Mouse (Mus musculus) layer of hippocampus, postnatal 25 days (tissue): ENCODE results near the gene Npm1. TPM values are rescaled to one million over a fixed set of nuclear protein-coding genes. Genes with fewer than 3 reads are reported as not detected.

ENCODE experiments used
- DNase-seq, 2 experiments: peaks; one replicate each; pipeline ENCODE4 v3.0.0; 2022; ENCODE audit warnings: mixed read lengths in 2 of 2, low spot score in 1 of 2; ENCODE audit errors: extremely low spot score in 1 of 2
- total RNA-seq, 2 experiments: library from RNA; stranded (reverse); gene quantifications; 2 replicates each; pipeline ENCODE4 v1.2.3; 2021

The Npm1 gene
- total RNA-seq, 2 experiments from 2014 or later = 167 to 170 TPM

DNA sequence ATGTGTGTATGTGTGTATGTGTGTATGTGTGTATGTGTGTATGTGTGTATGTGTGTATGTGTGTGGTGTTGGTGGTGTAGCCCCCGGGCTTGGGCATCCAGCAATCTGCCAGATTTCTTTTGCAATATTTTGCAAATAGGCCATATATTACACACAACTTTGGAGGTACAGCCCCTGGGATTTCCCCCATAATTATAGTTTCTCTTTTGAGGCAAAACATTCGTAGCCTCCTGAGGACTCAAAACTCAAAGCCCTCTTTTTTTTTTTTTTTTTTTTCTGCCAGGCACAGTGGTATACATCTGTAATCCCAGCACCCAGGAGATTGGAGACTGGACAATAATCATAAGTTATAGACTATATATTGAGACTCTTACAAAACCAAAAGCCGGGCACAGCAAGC lies 18.8 kb upstream of the Npm1 start:
- DNase-seq = no peak

DNA sequence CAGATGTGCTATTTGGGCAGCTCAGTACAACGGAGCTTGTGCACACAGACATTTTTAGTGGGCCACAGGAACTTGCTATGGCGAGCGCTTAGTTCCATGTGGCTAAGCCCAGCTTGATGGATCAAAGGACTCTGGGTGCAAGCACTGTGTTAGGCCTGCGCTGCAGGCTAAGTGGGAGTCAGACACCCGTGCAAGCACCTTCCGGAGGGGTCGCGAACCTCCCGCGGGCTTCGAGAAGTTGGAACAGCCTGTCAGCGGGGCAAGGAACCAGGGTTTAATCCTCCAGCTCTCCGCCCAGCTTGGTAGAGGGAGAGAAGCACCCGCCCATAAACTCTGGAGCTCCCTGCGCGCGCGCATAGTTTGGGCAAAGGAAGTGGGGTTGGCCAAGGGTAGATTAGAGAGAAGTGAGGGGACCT lies 17.7 kb upstream of the Npm1 start:
- no peak for DNase-seq

DNA sequence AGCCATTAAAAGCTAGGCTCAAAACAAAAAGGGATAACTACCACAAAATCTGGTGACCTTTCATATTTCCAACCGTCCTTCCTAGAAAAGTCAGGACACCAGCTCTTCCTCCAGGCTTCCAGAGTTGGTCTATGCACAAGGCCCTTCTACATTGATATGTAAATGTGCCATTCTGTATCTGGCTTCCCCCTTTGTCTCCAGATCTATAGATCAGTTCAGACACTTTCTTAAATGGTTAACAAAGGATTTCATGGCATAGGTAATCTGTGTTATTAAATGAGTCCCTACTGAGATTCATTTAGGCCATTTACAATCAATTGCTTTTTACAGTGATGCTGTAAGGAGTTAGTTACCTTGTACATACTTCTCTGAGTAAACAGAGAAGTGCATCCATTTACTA lies 16.8 kb upstream of the Npm1 start:
- DNase-seq = no peak

GRCm38 (mm10) chr11:33176525-33177245 lies 13.7 kb upstream of the Npm1 start:
- DNase-seq = peak in 1 of 2 experiments; percentile 47

DNA sequence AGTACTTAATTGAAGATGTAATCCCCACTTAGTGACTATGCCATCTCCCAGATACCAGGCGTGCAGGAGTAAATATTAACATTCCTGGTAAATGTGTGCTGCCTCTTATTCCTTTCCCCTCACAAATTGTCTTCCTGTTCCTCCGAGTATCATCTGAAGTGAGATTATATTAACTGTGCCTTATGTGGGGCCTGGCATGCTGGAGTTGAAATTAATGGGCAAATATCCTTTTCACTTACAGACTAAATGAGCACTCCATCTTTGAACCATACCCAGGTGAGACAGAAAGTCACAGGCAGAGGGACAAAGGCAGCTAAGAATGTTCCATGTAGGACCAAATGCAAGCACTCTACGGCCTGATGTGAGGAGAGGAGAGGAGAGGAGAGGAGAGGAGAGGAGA lies 12.8 kb upstream of the Npm1 start:
- no peak for DNase-seq

GRCm38 (mm10) chr11:33170489-33170888 lies 7.5 kb upstream of the Npm1 start:
- DNase-seq = peak in 1 of 2 experiments; percentile 62

DNA sequence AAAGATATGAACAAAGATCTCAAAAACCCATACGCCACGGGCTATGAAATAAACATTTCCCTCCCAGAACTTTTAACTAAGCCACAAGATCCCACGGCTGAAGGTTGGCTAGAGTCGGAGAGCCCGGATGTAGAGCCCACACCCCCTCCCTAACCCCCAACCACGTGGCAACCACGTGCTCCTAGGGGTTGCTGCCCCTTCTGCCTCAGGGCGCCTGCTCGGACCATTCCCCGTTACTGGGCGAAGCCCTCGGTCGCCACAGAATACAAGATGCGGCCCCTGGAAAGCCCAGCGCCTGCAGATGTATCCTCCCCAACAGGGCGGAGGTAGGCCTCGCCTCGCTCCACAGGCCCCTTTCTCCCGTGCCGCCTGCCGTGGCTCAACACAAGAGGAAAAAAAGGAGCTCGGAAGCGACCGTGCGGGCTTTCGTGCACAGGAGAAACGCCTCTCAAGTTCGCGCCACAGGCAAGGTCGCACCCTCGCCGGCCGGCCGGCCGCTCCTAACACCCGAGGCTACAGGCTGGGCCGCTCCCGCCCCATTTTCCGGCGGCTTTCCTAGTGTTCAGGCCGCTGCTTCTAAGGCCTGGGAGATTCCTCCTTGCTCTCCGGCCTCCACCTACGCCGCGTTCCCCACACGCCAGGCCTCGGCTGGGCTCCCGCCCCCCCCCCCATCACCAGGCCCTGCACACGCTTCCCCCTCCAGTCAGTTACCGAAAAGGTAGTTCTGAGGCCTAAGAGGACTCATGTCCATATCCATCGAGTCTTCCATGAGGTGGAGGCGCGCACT lies 602 bp downstream of the Npm1 start:
- peak; percentile 52 to 58 for DNase-seq

DNA sequence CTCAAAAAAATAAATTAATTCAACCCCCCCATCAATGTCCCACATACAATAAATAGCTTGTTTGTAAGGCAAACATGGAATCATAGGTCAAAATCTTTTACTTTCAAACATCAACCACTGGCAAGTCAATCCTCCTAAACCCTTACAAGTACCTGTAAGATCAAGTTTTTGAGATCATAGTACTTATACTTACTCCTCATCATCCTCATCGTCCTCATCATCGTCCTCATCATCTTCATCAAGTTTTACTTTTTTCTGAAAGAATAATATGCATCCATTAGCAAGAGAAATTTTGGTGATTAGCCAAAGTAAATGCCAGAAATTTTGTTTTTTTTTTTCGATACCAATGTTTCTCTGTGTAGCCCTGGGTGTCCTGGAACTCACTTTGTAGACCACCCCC lies 3.3 kb downstream of the Npm1 start:
- no peak for DNase-seq

GRCm38 (mm10) chr11:33157453-33158196 lies 5.4 kb downstream of the Npm1 start:
- no peak for DNase-seq

- no peak for DNase-seq
These were observed 6.5 kb downstream of the Npm1 start for GRCm38 (mm10) chr11:33156436-33157015.

DNA sequence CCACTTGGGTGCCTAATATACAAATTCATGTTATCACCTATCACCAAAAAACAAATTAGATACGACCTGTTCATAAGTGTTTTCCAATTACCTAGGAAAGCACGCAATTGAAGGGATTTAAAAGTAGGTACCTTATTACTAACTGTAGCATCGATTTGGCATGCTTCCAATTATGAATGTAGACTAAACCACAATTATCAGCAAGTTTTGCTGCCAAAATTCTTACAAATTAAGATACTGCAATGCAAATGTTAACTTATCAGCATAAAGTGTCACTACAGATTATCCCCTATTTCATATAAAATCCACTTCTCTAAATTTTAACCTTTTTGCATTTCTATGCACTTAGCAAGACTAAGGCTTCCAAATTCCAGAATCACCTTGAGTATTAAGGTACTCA lies 8.5 kb downstream of the Npm1 start:
- no peak for DNase-seq

- DNase-seq = no peak
These were observed 10.0 kb downstream of the Npm1 start for GRCm38 (mm10) chr11:33152997-33153396.

DNA sequence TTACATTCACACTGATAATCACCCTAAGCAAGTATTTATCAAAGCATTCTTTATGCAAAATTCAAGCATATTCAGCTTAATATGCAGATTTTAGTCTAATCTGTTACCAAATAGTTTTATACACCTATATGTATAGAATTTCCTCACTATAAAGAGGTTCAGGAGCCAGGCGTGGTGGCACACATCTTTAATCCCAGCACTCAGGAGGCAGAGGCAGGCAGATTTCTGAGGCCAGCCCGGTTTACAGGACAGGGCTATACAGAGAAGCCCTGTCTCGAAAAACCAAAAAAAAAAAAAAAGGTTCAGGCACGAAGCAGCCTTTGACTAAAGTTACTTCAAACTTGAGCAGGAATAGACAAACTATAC lies 11.2 kb downstream of the Npm1 start:
- DNase-seq = no peak

DNA sequence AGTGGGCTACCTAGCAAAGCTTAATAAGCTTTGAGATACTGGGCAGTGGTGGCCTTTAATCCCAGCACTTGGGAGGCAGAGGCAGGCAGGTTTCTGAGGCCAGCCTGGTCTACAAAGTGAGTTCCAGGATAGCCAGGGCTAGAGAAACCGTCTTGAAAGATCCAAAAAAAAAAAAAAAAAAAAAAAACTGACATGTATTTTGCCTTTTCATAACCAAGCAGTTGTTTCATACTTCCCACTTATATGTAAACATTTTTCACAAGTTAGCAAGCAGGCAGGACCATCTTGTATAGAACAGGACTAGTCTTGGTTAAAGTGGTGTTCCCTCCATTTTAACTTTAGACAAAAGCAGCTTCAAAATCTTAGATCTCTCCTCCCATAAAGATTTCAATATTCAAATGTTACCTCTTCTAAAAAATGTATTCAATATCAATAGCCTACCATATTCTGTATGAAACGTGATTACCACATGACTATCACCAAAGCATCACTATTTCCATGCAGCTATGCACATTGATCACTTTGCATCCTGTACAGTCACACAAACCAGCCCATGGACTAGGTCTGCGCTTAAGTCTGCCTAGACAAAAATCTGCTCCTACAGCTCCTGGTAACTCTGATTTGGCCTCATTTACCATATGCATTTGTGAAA lies 11.8 kb downstream of the Npm1 start:
- no peak for DNase-seq

- no peak for DNase-seq
These were observed 12.6 kb downstream of the Npm1 start for GRCm38 (mm10) chr11:33150364-33150763.

- no peak for DNase-seq
These were observed 13.6 kb downstream of the Npm1 start for GRCm38 (mm10) chr11:33149453-33149852.

- DNase-seq = no peak
These were observed 13.9 kb downstream of the Npm1 start for GRCm38 (mm10) chr11:33149088-33149436.

DNA sequence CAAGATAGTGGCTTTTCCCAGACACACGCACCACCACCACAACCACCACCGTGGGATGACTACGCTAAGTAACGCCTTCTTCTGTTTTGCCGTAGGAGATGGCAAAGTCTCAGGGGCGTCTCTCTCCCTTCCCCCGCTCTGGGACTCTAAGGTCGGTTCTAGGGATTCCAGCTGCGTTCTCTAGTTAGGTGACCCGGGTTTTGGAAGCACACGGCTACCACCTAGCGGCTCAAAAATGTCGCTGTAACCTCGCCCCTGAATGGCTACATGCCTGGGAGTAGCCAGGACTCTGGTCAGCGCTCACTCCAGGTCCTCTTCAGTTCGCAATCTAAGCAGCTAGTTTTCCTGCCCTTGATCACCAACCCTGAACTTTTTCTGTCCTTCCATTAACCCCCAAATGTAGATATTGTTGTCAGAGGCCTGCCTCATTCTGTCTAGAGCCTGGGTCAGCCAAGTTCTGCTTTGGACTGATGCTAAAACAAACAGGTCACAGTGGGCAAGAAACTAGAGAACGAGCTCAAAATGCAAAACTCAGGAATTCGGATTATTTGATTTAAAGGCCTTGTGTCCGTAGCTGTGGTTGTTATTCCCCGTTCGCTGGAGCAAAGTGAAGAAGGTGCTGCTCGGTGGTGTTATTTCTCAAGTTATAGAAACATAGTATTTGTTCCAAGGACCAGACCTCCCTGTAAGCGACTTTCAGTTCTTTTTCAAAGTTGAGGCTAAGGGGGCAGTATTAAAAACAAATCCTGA lies 14.5 kb downstream of the Npm1 start:
- peak; percentile 42 to 69 for DNase-seq

DNA sequence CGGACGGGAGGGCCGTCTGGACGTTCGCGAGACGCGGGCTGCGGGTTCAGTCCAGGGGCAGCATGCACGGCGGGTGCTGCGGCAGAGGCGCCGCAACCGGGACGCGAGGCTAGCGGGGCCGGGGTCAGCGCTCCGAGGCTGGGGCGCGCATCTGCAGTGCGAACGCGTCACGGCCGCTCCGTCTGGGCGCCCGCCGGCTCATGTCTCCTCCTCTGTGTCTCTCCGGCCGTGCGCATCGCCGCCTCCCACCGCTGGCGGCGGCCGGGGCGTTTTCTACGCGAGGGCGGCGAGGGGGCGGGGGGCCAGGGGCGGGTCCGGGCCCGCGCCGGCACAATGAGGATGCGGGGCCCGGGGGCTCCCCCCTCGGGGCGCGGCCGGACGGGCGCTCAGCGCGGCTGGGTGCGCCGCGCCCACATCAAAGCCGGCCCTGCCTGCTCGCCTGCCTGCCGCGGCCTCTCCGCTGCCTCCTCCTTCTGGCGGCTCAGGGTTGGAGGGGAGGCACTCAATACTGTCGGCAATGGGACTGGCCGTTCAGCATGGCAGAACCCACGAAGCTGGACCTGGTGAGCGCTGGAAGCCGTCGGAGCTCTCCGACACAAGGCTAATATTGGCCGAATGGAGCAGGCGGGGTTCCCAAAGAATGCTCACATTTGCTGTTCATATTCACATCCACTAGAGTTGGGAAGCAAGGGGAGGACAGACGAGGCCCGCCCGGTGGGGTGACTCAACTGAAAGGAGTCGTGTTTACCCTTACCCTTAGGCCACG lies 15.3 kb downstream of the Npm1 start:
- DNase-seq = peak in 1 of 2 experiments; percentile 22
